Mouse (Mus musculus) spleen, adult 2 months (tissue): ENCODE measurements around the gene Gh.

Experiments used
- CTCF ChIP-seq: fragments of 200-500 bp; IDR thresholded peaks from 2 replicates; pipeline ENCODE4 v1.5.1; 2011; ENCODE audit warnings: mild to moderate bottlenecking, inconsistent platforms; ENCODE audit not compliant: insufficient read depth, insufficient read length, insufficient replicate concordance; ENCODE audit errors: extremely low read depth
- POLR2A ChIP-seq: fragments of 200-500 bp; IDR thresholded peaks from 2 replicates; pipeline ENCODE4 v1.6.1; 2011; ENCODE audit warnings: low read depth, low read length, inconsistent platforms

DNA sequence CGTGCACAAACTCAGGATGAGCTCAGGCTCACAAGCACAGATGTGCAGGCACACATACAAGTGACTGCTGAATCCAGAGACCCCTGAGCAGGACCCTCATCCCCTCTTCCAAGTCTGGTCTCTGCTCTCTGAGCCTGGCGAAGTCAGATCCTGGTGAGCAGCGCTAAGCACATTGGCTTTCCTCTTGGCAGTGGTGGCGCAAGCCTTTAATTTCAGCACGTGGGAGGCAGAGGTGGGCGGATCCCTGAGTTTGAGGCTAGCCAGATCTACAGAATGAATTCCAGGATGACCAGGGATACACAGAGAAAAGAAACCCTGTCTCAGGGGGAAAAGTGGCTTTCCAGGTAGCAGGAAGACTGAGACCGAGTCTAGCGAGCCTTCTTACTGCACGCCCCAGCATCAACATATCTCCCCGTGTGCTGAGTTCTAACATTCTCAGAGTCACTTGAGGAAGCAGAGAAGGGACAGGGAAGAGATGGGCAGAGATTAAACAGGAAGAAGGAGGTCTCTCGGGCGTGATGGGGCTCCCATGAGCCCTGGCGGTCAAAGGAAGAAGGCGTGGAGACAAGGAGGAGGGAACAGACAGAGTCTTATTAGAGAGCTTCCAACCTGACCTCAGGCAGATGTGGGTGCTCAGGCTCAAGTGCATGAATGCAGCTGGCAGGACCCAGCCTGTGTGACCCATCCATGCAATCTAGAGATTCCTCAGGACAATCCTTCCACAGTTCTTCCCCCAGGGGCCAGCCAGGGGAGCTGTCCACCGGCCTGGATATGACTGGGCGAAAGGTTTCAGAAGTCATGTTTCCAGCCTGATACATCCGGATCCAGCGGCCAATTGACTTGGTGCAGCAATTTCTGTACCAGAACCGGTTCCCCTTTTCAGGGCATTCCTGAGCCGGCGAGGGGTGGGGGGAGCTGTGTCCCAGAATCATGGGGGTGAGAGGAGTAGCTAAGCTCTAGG is 17.0 kb upstream of the Gh start:
- TF ChIP-seq POLR2A (peak; percentile 39; the same call in 1 of the 2 replicates), CTCF (no peak)
